Mouse (Mus musculus): ENCODE data around the gene Dhh. TPM values are rescaled to one million over a fixed set of nuclear protein-coding genes. Genes with fewer than 3 reads are reported as not detected.
"Not testable (repeated sequence)": the region's sequence is repeated elsewhere in the genome, so short reads cannot be mapped to it uniquely, and the experiment has no call there.

Gene Dhh
- not detected for polyA plus RNA-seq (2021)

GRCm38 (mm10) chr15:98897928-98898800 is at the start of gene Dhh:
Gene Dhh (minus strand): TSS chr15:98898540.
- TF ChIP-seq CTCF (IDR thresholded peaks at IDR 0.05) = no peak
- in situ Hi-C loops (cut with MboI; ENCODE audit: low pct_unique_long_range_greater_than_20kb) = no loop called here
- ChIA-PET CTCF (no interaction called here), POLR2A (no interaction called here)
- H3K27me3 ChIP-seq = no peaks in the 10 kb centered on the region
- DNase-seq (ENCODE audit: low read depth, low spot score) (no peak), ATAC-seq (no peak)

- in situ Hi-C loops (cut with MboI; ENCODE audit: low pct_unique_long_range_greater_than_20kb) = no loop called here
- ATAC-seq = no peak
- H3K27me3 ChIP-seq = no peaks in the 10 kb centered on the region
- POLR2A ChIA-PET = interaction anchor here (1.1 kb wide), 1 partner anchor 14 kb away, joined by 3 read pairs; the partner anchor contains the start of gene Tuba1b
- DNase-seq (ENCODE audit: low read depth, low spot score) = no peak
- CTCF ChIA-PET = no interaction called here
- TF ChIP-seq CTCF (IDR thresholded peaks at IDR 0.05) = no peak
Observed at GRCm38 (mm10) chr15:98947884-98948283, 49.5 kb upstream of the Dhh start.

- in situ Hi-C loops (cut with MboI; ENCODE audit: low pct_unique_long_range_greater_than_20kb) = loop anchor here (5.0 kb wide), 1 partner anchor 49 kb away; no protein-coding TSS in a partner anchor
- ATAC-seq = no peak
- CTCF ChIA-PET = interaction anchor here (1.3 to 3.6 kb wide), 2 partner anchors 43 to 50 kb away, joined by 3 to 13 read pairs; no protein-coding TSS in a partner anchor
- no peak for TF ChIP-seq CTCF (IDR thresholded peaks at IDR 0.05)
- no peak for DNase-seq (ENCODE audit: low read depth, low spot score)
- H3K27me3 ChIP-seq = no peaks in the 10 kb centered on the region
- POLR2A ChIA-PET = interaction anchor here (1.7 to 1.9 kb wide), 2 partner anchors 9 kb away, joined by 8 to 9 read pairs; partner anchors contain the start of genes Gm49450 and Tuba1b
Observed at GRCm38 (mm10) chr15:98943133-98943532, 44.8 kb upstream of the Dhh start.

- in situ Hi-C loops (cut with MboI; ENCODE audit: low pct_unique_long_range_greater_than_20kb) = loop anchor here (5.0 kb wide), 1 partner anchor 50 kb away; no protein-coding TSS in a partner anchor
Observed at GRCm38 (mm10) chr15:98942081-98942480, 43.7 kb upstream of the Dhh start.

GRCm38 (mm10) chr15:98941539-98941938 is 43.2 kb upstream of the Dhh start:
- in situ Hi-C loops (cut with MboI; ENCODE audit: low pct_unique_long_range_greater_than_20kb) = loop anchor here (5.0 kb wide), 1 partner anchor 51 kb away; no protein-coding TSS in a partner anchor
- TF ChIP-seq CTCF (IDR thresholded peaks at IDR 0.05) = no peak
- no peaks in the 10 kb centered on the region for H3K27me3 ChIP-seq
- peak; percentile 85 for DNase-seq (ENCODE audit: low read depth, low spot score)
- peak; percentile 84 for ATAC-seq
- CTCF ChIA-PET = interaction anchor here (1.0 to 3.6 kb wide), 4 partner anchors 12 to 52 kb away, joined by 3 to 13 read pairs (median 4); partner anchors contain the start of genes Gm49450 and Tuba1a
- POLR2A ChIA-PET = interaction anchor here (0.6 to 1.9 kb wide), 4 partner anchors 8 to 53 kb away, joined by 3 to 9 read pairs (median 6); partner anchors contain the start of genes Gm49450 and Tuba1b

More at GRCm38 (mm10) chr15:98942081-98942480, 43.7 kb upstream of the Dhh start:
- ChIA-PET POLR2A (interaction anchor here (0.6 to 1.9 kb wide), 4 partner anchors 8 to 67 kb away, joined by 3 to 9 read pairs (median 6); partner anchors contain the start of genes Gm49450 and Tuba1b), CTCF (interaction anchor here (1.0 to 3.6 kb wide), 4 partner anchors 13 to 51 kb away, joined by 3 to 13 read pairs (median 4); no protein-coding TSS in a partner anchor)
- no peak for TF ChIP-seq CTCF (IDR thresholded peaks at IDR 0.05)
- DNase-seq (ENCODE audit: low read depth, low spot score) (no peak), ATAC-seq (no peak)
- H3K27me3 ChIP-seq = no peaks in the 10 kb centered on the region

GRCm38 (mm10) chr15:98940816-98941215 is 42.5 kb upstream of the Dhh start:
- ATAC-seq (peak; percentile 61), DNase-seq (ENCODE audit: low read depth, low spot score) (peak; percentile 68)
- POLR2A ChIA-PET = interaction anchor here (0.8 kb wide), 1 partner anchor 53 kb away, joined by 3 read pairs; no protein-coding TSS in a partner anchor
- no peaks in the 10 kb centered on the region for H3K27me3 ChIP-seq
- no peak for TF ChIP-seq CTCF (IDR thresholded peaks at IDR 0.05)
- in situ Hi-C loops (cut with MboI; ENCODE audit: low pct_unique_long_range_greater_than_20kb) = loop anchor here (5.0 kb wide), 1 partner anchor 51 kb away; no protein-coding TSS in a partner anchor
- CTCF ChIA-PET = interaction anchor here (1.0 to 3.6 kb wide), 3 partner anchors 13 to 52 kb away, joined by 4 to 13 read pairs (median 5); partner anchors contain the start of genes Gm49450 and Tuba1a

- POLR2A ChIA-PET = interaction anchor here (0.6 to 3.1 kb wide), 17 partner anchors 8 to 579 kb away, joined by 3 to 26 read pairs (median 5); partner anchors contain the start of genes Gm49450, Lmbr1l and Tuba1a
- no peak for DNase-seq (ENCODE audit: low read depth, low spot score)
- CTCF ChIA-PET = interaction anchor here (0.8 to 2.9 kb wide), 5 partner anchors 18 to 65 kb away, joined by 3 to 23 read pairs (median 9); partner anchors contain the start of genes Gm49450 and Tuba1a
- in situ Hi-C loops (cut with MboI; ENCODE audit: low pct_unique_long_range_greater_than_20kb) = no loop called here
- no peaks in the 10 kb centered on the region for H3K27me3 ChIP-seq
- ATAC-seq = peak; percentile 82
- no peak for TF ChIP-seq CTCF (IDR thresholded peaks at IDR 0.05)
Observed at GRCm38 (mm10) chr15:98934217-98934839, 36.0 kb upstream of the Dhh start, which contains the start of gene Tuba1b. Gene Tuba1b (minus strand): TSS chr15:98934565.

- ATAC-seq (peak; percentile 20), DNase-seq (ENCODE audit: low read depth, low spot score) (peak; percentile 69)
- in situ Hi-C loops (cut with MboI; ENCODE audit: low pct_unique_long_range_greater_than_20kb) = no loop called here
- ChIA-PET POLR2A (interaction anchor here (0.6 to 3.1 kb wide), 14 partner anchors 9 to 580 kb away, joined by 3 to 26 read pairs (median 6); partner anchors contain the start of genes Gm49450, Kcnh3, Lmbr1l and Tuba1a), CTCF (interaction anchor here (0.8 to 2.9 kb wide), 5 partner anchors 18 to 65 kb away, joined by 3 to 23 read pairs (median 9); partner anchors contain the start of genes Gm49450 and Tuba1a)
- no peaks in the 10 kb centered on the region for H3K27me3 ChIP-seq
- TF ChIP-seq CTCF (IDR thresholded peaks at IDR 0.05) = no peak
Observed at GRCm38 (mm10) chr15:98933833-98934216, 35.5 kb upstream of the Dhh start.

GRCm38 (mm10) chr15:98933004-98933671 is 34.8 kb upstream of the Dhh start:
- ATAC-seq; H3K27me3 ChIP-seq; DNase-seq (ENCODE audit: low read depth, low spot score); in situ Hi-C loops (cut with MboI; ENCODE audit: low pct_unique_long_range_greater_than_20kb): not testable (repeated sequence)
- CTCF ChIA-PET = interaction anchor here (1.3 to 2.9 kb wide), 3 partner anchors 19 to 61 kb away, joined by 3 to 23 read pairs (median 14); partner anchors contain the start of genes Gm49450 and Tuba1a
- POLR2A ChIA-PET = interaction anchor here (0.6 to 3.1 kb wide), 10 partner anchors 9 to 291 kb away, joined by 3 to 26 read pairs (median 8); partner anchors contain the start of genes Gm49450, Kcnh3, Lmbr1l and Tuba1a
